Mouse (Mus musculus) frontal cortex, postnatal 14 days (tissue): Measurements from ENCODE around the gene Rnf168.
"Not testable (repeated sequence)": the region's sequence is repeated elsewhere in the genome, so short reads cannot be mapped to it uniquely, and the experiment has no call there.

Source experiments
- DNase-seq, 2 experiments: peaks; one replicate each; pipeline ENCODE4 v3.0.0; 2022; ENCODE audit warnings: low spot score in 2 of 2

Rnf168 gene

DNA sequence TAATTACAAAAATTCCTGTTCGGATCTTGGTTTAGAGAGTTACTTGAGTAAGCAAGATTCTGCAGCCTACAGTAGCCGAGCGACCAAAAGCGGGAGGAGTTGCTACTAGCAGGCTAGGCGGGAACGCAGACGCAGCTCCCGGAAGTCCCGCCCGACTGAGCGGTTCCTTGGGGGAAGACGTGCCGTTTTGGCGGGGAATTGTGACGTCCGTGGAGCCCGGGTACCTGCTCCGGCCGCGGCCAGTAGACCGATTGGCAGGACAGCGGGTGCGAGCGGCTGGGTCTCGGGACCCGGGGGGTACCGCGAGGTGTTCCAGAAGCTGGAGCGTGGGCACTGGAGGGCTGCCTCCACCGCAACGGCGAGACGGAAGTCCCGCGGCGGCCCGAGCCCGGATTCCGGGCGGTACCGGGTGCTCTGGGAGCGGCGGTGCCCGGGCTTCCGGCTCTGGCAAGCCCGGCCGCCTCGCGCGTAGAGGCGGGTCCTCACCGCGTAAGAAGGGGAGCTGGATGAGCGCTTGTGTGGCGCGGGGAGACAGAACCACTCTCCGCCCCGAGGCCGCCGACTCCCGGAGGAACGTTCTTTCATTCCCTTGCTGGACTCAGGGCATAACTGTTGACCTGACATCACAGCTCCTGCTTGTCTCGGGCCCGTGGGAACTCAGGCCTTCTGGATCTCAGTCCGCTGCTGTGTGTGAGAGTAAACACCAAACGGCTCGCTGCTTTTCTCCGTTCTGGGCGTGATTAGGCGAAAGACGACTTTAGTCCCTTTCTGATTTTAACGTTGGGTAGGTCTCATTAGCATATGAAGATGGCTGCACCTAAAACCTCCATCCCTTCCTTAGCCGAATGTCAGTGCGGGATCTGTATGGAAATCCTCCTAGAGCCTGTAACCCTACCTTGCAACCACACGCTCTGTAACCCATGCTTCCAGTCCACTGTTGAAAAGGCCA, at the start of gene Rnf168:
Gene Rnf168, plus strand, starts transcription at position 152 of the 949 bp plus-strand sequence.
- peak; percentile 77 to 85 for DNase-seq

GRCm38 (mm10) chr16:32232050-32232449, 45.2 kb upstream of the Rnf168 start:
- DNase-seq: not testable (repeated sequence)

GRCm38 (mm10) chr16:32237930-32238680, 39.2 kb upstream of the Rnf168 start:
- no peak for DNase-seq

DNA sequence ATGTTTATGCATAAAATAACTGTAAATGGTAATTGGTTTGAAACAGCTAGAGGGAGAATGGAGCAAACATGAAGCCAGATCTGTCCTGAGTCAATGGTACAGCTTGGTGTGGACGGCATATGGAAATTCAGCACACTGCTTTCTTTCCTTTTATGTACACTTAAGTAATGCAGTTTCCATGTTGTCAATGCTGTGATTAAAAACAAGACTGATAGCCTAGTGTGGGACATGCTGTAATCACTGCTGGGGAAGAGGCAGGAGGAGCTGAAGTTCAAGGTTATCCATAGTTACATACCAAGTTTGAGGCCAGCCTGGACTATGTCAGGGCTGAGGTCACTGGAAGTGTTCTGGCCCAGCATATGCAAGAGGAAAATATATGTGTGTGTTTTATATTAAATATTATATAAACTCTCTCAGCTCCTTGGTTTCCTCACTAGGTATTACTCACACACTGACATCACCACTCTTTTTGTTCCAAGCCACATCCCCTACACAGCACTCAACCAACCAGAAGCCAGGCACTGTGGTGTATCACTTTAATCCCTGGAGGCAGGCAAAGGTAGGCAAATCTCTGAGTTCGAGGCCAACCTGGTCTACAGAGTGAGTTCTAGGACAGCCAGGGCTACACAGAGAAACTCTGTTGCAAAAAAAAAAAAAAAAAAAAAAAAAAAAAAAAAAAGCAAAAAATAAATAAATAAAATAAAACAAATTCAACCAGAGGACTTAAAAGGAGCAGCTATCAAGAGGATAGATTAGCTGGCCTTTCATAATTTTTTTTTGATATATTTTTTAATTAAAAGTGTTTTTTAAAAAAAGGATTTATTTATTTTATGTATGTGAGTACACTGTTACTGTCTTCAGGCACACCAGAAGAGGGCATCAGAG, 37.6 kb upstream of the Rnf168 start:
- DNase-seq: no peak

DNA sequence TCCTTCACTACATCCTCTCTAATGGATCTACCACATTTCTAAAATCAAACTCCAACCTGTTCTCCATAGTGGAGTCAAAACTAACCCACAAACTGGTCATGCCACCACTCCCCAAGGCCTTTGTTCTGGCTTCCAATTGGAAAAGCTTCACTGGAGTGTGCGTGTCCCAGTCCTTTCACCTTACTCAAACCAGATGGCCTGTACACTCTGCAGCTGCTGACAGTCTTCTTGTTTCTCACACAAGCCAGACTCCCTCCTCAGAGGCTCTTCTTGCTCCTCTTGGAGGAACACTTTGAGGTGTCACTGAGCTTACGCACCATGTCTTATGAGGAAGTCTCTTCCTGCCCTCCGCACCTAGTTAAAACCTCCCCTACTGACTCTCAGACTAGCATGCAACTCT, 33.4 kb upstream of the Rnf168 start:
- no peak for DNase-seq

GRCm38 (mm10) chr16:32246351-32246791, 30.9 kb upstream of the Rnf168 start:
- DNase-seq: peak; percentile 22 to 43

DNA sequence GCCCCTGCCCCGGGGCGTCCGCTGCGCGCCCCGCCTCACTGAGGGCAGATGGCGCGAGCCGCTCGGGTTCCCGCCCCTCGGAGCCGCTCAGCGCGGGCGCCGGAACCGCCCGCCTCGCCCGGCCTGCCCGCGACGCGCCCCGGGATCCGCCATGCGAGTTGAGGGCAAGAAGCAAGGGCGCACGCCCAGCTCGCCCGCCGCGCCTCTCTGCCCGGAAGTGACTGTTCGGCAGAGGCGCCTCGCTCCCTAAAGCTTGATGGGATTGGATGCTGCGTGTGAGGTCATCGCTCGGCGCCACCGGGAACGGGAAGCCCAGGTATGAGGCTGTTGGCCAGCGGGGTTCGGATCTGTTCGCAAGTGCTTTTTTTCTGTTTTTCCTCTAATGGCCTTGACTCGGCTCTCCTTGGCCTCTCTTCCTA, 30.3 kb upstream of the Rnf168 start, which contains the start of the genes Fbxo45 and Wdr53:
Gene Fbxo45, minus strand, starts transcription at position 207 of the 419 bp plus-strand sequence.
Gene Wdr53, plus strand, starts transcription at position 276 of the 419 bp plus-strand sequence.
- peak; percentile 94 to 96 for DNase-seq

DNA sequence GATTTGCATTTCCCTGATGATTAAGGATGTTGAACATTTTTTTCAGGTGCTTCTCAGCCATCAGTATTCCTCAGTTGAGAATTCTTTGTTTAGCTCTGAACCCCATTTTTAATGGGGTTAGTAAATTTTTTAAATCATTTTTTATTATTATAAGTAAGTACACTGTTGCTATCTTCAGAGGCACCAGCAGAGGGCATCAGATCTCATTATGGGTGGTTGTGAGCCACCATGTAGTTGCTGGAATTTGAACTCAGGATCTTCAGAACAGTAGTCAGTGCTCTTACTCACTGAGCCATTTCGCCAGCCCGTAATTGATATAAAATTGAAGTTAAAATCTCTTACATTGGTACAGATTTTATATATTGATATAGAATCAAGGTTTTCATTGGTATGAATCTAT, 13.0 kb upstream of the Rnf168 start:
- not testable (repeated sequence) for DNase-seq

- no peak for DNase-seq
These were observed 6.0 kb upstream of the Rnf168 start, which contains the start of gene Smco1 for GRCm38 (mm10) chr16:32271291-32271690. TSS of gene Smco1 (plus strand) at chr16:32271468.

GRCm38 (mm10) chr16:32273338-32273737, 3.9 kb upstream of the Rnf168 start:
- no peak for DNase-seq

DNA sequence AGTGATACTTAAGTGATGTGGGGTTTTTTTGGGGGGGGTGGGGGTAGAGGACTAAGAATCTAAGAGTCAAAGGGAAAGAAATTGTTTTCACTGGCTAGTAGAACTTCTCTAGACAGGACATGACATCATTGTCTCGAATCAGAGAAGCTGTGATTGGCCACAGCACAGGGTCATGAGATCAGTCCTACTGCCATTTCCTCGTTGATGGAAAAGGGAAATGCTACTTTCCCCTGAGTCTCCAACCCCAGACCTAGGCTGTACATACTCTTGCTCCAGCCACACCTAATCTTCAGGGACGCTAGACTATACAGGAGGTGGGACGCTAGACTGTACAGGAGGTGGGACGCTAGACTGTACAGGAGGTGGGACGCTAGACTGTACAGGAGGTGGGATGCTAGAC, 2.2 kb upstream of the Rnf168 start:
- DNase-seq: no peak

DNA sequence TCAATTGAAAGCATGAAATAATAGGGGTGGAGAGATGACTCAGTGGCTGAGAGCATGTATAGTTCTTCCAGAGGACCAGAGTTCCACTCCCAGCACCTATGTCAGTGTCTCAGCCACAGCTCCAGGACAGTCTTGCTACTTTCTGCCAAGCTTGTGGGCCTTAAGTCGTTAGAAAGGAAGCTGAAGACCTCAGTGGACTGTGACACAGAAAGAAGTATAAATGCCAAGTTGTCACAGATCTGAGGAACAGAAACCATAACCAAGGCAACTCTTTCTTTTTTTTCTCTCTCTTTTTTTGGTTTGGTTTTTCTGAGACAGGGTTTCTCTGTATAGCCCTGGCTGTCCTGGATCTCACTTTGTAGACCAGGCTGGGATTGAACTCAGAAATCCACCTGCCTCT, 1.4 kb upstream of the Rnf168 start:
- DNase-seq: no peak

DNA sequence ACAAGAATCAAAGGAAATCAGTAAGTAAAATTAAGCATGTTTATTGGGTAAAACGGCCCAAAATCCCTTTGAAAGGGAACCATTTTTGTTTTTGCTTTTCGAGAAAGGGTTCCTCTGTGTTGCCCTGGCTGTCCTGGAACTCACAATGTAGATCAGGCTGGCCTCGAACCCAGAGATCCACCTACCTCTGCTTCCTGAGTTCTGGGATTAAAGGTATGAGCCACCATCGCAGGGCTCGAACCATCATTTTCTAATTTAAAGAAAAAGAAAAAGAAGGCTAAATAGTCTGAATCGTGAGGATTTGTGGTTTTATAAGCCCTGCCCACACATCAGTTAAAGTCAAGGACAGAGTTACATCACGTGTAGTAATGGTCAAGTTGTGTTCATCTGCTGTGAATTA, 1.1 kb downstream of the Rnf168 start:
- DNase-seq: no peak

GRCm38 (mm10) chr16:32280211-32280610, 3.0 kb downstream of the Rnf168 start:
- no peak for DNase-seq

- DNase-seq: no peak
These were observed 5.3 kb downstream of the Rnf168 start for GRCm38 (mm10) chr16:32282608-32283007.

DNA sequence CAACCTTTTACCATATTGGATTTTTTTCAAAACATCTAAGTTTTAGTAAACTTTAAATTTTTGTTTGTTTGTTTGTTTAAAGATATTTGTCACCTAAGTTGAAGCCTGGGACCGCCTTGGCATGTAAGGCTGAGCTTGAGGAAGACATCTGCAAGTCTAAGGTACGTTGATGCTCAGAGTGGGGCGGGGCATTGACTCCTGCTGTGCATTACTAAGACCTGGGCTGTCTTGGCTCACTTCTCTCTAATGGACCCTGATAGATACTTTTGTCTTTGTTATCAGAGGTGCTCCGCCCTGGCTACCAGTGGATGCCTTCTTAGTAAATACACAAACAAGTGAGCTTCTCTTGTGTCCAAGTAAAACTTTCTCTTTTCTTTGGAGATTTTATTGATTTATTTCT, 14.6 kb downstream of the Rnf168 start:
- no peak for DNase-seq

GRCm38 (mm10) chr16:32299617-32300016, 22.4 kb downstream of the Rnf168 start:
- DNase-seq: not testable (repeated sequence)

DNA sequence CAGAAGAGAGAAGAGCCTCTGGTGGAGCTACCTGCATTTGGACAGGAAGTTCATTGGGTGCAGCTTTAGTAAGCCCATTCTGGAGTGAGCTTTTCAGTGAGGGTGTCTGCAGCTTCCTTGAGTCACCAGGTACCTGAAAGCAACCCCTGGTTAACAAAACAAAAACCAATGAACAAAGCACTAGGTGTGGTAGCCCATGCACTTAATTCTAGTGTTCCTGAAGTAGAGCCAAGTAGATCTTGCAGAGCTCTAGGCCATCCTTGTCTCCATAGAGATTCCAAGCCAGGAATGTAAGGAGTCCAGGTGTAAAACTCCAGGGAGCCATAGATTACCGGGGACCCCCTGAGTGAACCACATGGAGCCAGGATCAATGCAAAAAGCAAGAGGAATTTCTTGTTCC, 25.8 kb downstream of the Rnf168 start:
- no peak for DNase-seq

DNA sequence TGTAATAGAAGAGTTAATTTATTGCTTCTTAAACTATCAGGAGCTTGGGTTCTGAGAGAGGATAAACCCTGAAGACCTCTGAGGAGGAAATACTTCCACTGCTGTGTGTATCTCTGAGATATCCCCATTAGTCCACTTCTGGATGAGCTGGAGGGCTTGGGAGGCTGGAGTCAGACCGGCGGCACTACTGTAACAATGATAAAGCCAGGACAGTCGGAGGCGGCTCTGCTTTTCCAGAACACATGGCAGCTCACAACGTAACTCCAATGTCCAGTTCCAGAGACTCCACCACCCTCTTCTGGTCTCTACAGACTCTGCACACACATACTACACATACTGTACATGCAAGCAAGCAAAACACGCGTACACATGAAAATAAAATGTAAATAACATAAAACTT, 26.6 kb downstream of the Rnf168 start:
- no peak for DNase-seq

- DNase-seq: no peak
These were observed 34.7 kb downstream of the Rnf168 start for GRCm38 (mm10) chr16:32311970-32312369.

DNA sequence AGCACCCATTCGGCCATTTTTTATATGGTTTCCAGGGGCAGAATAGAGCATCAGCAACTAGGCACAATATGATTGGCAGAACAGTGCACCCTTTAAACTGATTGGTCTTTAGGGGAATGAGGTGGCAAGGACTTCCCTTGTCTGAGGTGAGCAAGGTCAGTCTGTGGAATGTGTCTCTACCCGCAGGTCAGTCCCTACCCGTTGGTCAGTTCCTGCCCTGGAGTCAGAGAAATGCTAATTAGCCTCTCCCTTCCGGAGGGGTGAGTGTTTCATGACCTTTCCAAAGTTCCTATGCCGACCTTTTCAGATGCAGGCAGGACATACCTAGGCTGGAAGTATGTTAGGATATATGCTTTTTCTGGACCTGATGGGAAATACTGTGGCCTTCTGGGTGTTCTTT, 35.1 kb downstream of the Rnf168 start:
- no peak for DNase-seq
